11 mouse cellular contexts compared by ENCODE assay signal in genomic region chr6:114901921-114902320, GRCm38 (mm10).
DNase-seq lines count a peak whose midpoint lies in the region; ATAC-seq and TF ChIP-seq lines count a peak whose summit lies in the region.
"Had no signal": no experiment of that assay in that cellular context is flagged by ENCODE, and none has a peak within 500 bp of the region (broad histone marks: within the 10 kb centered on the region; RNA-seq: fewer than 3 reads in every experiment).

No protein-coding gene starts in this region.

- no peaks in the 10 kb centered on the region for H3K9me3 ChIP-seq in MEL (replicated peaks; ENCODE audit: insufficient read depth, low read length)
- H3K9me3 ChIP-seq in hindbrain, embryonic 11.5 days (ENCODE audit: control insufficient read depth, low read length) = no peaks in the 10 kb centered on the region
- no peaks in the 10 kb centered on the region for H3K9me3 ChIP-seq in liver, postnatal 0 days (ENCODE audit: low read length)

- DNase-seq in heart, adult 11 months = peak; percentile 89
- DNase-seq in heart, postnatal 14 days = no peak
- DNase-seq in MEL (ENCODE audit: low read depth, low spot score) = peak; percentile 18
- no peak for DNase-seq in hindbrain, embryonic 11.5 days (ENCODE audit: low spot score)
- DNase-seq in liver, postnatal 0 days = no peak
- no peak for DNase-seq in gastrocnemius, postnatal 10 days
- no peak for DNase-seq in gastrocnemius, adult 8-10 months (ENCODE audit: low spot score in 2 of 2)
- no peak for DNase-seq in spleen, postnatal 14 days (ENCODE audit: low spot score in 2 of 2)
- DNase-seq: cerebellum, postnatal 25 days; kidney, postnatal 25 days; thymus, postnatal 14 days had no signal

- no peak for TF ChIP-seq POLR2A in MEL (IDR thresholded peaks at IDR 0.05; ENCODE audit: control insufficient read depth in 1 of 2, insufficient read depth in 1 of 2, low read depth in 1 of 2, low read length in 2 of 2, poor library complexity in 1 of 2)

- H3K27ac ChIP-seq in MEL (ENCODE audit: control insufficient read depth, low read depth, low read length) = peak overlapping the region; percentile 83
- peak overlapping the region; percentile 17; the same call in 1 of the 2 replicates for H3K27ac ChIP-seq in hindbrain, embryonic 11.5 days (ENCODE audit: low read depth, low read length)
- H3K27ac ChIP-seq in liver, postnatal 0 days (ENCODE audit: low read depth) = peak overlapping the region; percentile 75

- peak overlapping the region; percentile 52 for H3K9ac ChIP-seq in MEL (ENCODE audit: control insufficient read depth, low read depth, low read length, poor library complexity, severe bottlenecking)
- 0 out of 2 replicates have a peak overlapping the region, but pooled peaks have one; percentile 8 for H3K9ac ChIP-seq in hindbrain, embryonic 11.5 days (ENCODE audit: low read depth, low read length)
- no peak overlapping the region for H3K9ac ChIP-seq in liver, postnatal 0 days (replicated peaks)

- TF ChIP-seq RAD21 in MEL (IDR thresholded peaks at IDR 0.05; ENCODE audit: low read depth, low read length) = no peak

- intact Hi-C loops in heart, postnatal 14 days (cut with DNase I) = no loop called here

- no peak for TF ChIP-seq EP300 in MEL (IDR thresholded peaks at IDR 0.05; ENCODE audit: low read depth in 1 of 2, low read length in 2 of 2)
- no peak for TF ChIP-seq EP300 in liver, postnatal 0 days (IDR thresholded peaks at IDR 0.05; ENCODE audit: low read depth)

- peaks cover 0 to 17% of the 10 kb centered on the region in 2 experiments; a peak in 2 of 4 replicates for H3K36me3 ChIP-seq in MEL (ENCODE audit: control insufficient read depth in 1 of 2, insufficient read depth in 2 of 2, low read length in 2 of 2)
- H3K36me3 ChIP-seq in hindbrain, embryonic 11.5 days (ENCODE audit: control insufficient read depth, insufficient read depth, low read length) = no peaks in the 10 kb centered on the region
- peaks cover 2% of the 10 kb centered on the region; the same call in 1 of the 2 replicates for H3K36me3 ChIP-seq in liver, postnatal 0 days (replicated peaks; ENCODE audit: insufficient read depth, low read length)

- peak; percentile 39; the same call in 1 of the 2 replicates for ATAC-seq in hindbrain, embryonic 11.5 days (ENCODE audit: low FRiP score)
- no peak; the same call in 1 of the 2 replicates for ATAC-seq in liver, postnatal 0 days

- H3K27me3 ChIP-seq in MEL (ENCODE audit: control insufficient read depth in 1 of 2, insufficient read depth in 2 of 2, low read length in 2 of 2) = no peaks in the 10 kb centered on the region
- H3K27me3 ChIP-seq in hindbrain, embryonic 11.5 days (ENCODE audit: control insufficient read depth, insufficient read depth, low read length) = no peaks in the 10 kb centered on the region
- no peaks in the 10 kb centered on the region for H3K27me3 ChIP-seq in liver, postnatal 0 days (ENCODE audit: insufficient read depth, low read length)

- peaks cover 4% of the 10 kb centered on the region; the same call in 1 of the 2 replicates for H3K79me2 ChIP-seq in MEL (ENCODE audit: control insufficient read depth, insufficient read depth, low read length, poor library complexity)

- H3K4me3 ChIP-seq in MEL (ENCODE audit: control insufficient read depth in 1 of 2, insufficient read depth in 1 of 2, low read depth in 2 of 2, low read length in 2 of 2) = peak overlapping the region; percentile 25 to 36; a peak in 3 of 4 replicates
- no peak overlapping the region for H3K4me3 ChIP-seq in hindbrain, embryonic 11.5 days (ENCODE audit: low read depth, low read length)
- H3K4me3 ChIP-seq in liver, postnatal 0 days (ENCODE audit: low read depth, low read length) = no peak overlapping the region

- 0 out of 2 replicates have a peak overlapping the region, but pooled peaks have one; percentile 12 for H3K4me2 ChIP-seq in hindbrain, embryonic 11.5 days (replicated peaks; ENCODE audit: low read depth, low read length)
- H3K4me2 ChIP-seq in liver, postnatal 0 days (ENCODE audit: low read depth, low read length) = 0 out of 2 replicates have a peak overlapping the region, but pooled peaks have one; percentile 63

- H3K4me1 ChIP-seq in MEL (ENCODE audit: control insufficient read depth in 1 of 2, insufficient read depth in 2 of 2, low read length in 2 of 2) = peaks cover 15 to 21% of the 10 kb centered on the region in 2 experiments
- peaks cover 15% of the 10 kb centered on the region for H3K4me1 ChIP-seq in hindbrain, embryonic 11.5 days (replicated peaks; ENCODE audit: control insufficient read depth, insufficient read depth, low read length)
- peaks cover 53% of the 10 kb centered on the region for H3K4me1 ChIP-seq in liver, postnatal 0 days (ENCODE audit: insufficient read depth)

- 27% methylated on average over 4 of the region's 4 CpGs for WGBS in hindbrain, embryonic 11.5 days
- 37% methylated on average over 4 of the region's 4 CpGs for WGBS in liver, postnatal 0 days (ENCODE audit: insufficient replicate concordance)

- TF ChIP-seq CTCF in MEL (IDR thresholded peaks at IDR 0.05 in 2 of 3, conservative IDR thresholded peaks at IDR 0.05 in 1 of 3; ENCODE audit: control insufficient read depth in 1 of 3, insufficient read depth in 1 of 3, low read depth in 2 of 3, low read length in 3 of 3, poor library complexity in 1 of 3, severe bottlenecking in 1 of 3) = no peak
- no peak for TF ChIP-seq CTCF in liver, postnatal 0 days (IDR thresholded peaks at IDR 0.05; ENCODE audit: low read depth)

TF ChIP-seq in MEL, 35 proteins besides CTCF, POLR2A, EP300 and RAD21:
- no peak for TF ChIP-seq POLR2AphosphoS2 (IDR thresholded peaks at IDR 0.05; ENCODE audit: low read length)
- TF ChIP-seq E2F4 (IDR thresholded peaks at IDR 0.05; ENCODE audit: borderline replicate concordance, low read depth, low read length) = no peak
- no peak for TF ChIP-seq ZNF384 (IDR thresholded peaks at IDR 0.05; ENCODE audit: low read depth, low read length)
- TF ChIP-seq NRF1 (IDR thresholded peaks at IDR 0.05; ENCODE audit: insufficient read depth, low read depth, low read length, poor library complexity, severe bottlenecking) = no peak
- TF ChIP-seq USF2 (IDR thresholded peaks at IDR 0.05; ENCODE audit: borderline replicate concordance in 1 of 2, insufficient read depth in 1 of 2, low read depth in 1 of 2, low read length in 2 of 2) = no peak
- TF ChIP-seq MEF2A (IDR thresholded peaks at IDR 0.05; ENCODE audit: extremely low read depth, insufficient replicate concordance, low read depth, low read length, poor library complexity, severe bottlenecking) = no peak
- TF ChIP-seq MAX (IDR thresholded peaks at IDR 0.05; ENCODE audit: low read length) = no peak
- no peak for TF ChIP-seq MAFK (IDR thresholded peaks at IDR 0.05; ENCODE audit: borderline replicate concordance, low read depth, low read length)
- TF ChIP-seq MYC (IDR thresholded peaks at IDR 0.05; ENCODE audit: low read depth, low read length) = no peak
- TF ChIP-seq HCFC1 (IDR thresholded peaks at IDR 0.05; ENCODE audit: low read depth, low read length) = no peak
- TF ChIP-seq BHLHE40 (IDR thresholded peaks at IDR 0.05; ENCODE audit: borderline replicate concordance, low read depth, low read length) = no peak
- no peak for TF ChIP-seq UBTF (IDR thresholded peaks at IDR 0.05; ENCODE audit: borderline replicate concordance, insufficient read depth, low read depth, low read length)

Comparison
In these comparisons a context has a peak if more than half of its experiments do, and no peak if none do; other contexts are left out.
1. DNase-seq: peak in heart, adult 11 months (single experiment) and MEL (single experiment); none in heart, postnatal 14 days (0 of 2), hindbrain, embryonic 11.5 days (single experiment), liver, postnatal 0 days (single experiment), gastrocnemius, postnatal 10 days (single experiment), gastrocnemius, adult 8-10 months (0 of 2) and spleen, postnatal 14 days (0 of 2).
2. H3K27ac ChIP-seq: peak in every context shown above with its lines; median percentile 83 in MEL; 75 in liver, postnatal 0 days; 17 in hindbrain, embryonic 11.5 days.
3. H3K4me3 ChIP-seq: peak in MEL (2 of 2); none in hindbrain, embryonic 11.5 days (single experiment) and liver, postnatal 0 days (single experiment).